Mouse (Mus musculus) heart, postnatal 25 days (tissue): ENCODE data around the gene Fbxo28. TPM values are rescaled to one million over a fixed set of nuclear protein-coding genes. Genes with fewer than 3 reads are reported as not detected.

ENCODE experiments used
- DNase-seq: peaks from one replicate; pipeline ENCODE4 v3.0.0; 2022; ENCODE audit warnings: low spot score
- intact Hi-C: fragments of 180-260 bp; cut with DNase I; formaldehyde crosslinking; loops from one replicate; pipeline ENCODE4 v1.15.1; 2025
- total RNA-seq, 2 experiments: library from RNA; stranded (reverse); gene quantifications; 2 replicates each; pipeline ENCODE4 v1.2.3; 2021

Gene Fbxo28
- 10 to 100 TPM; 21.3 to 21.5 TPM for total RNA-seq

GRCm38 (mm10) chr1:182340821-182341781 lies at the start of gene Fbxo28:
Fbxo28 (minus strand) TSS chr1:182341629.
- DNase-seq: peak; percentile 71
- intact Hi-C loops: loop anchor here (2.0 kb wide), 1 partner anchor 58 kb away; the partner anchor contains the start of gene Degs1

- intact Hi-C loops: no loop called here
- DNase-seq: no peak
These were observed 47.3 kb upstream of the Fbxo28 start for GRCm38 (mm10) chr1:182388729-182389128.

GRCm38 (mm10) chr1:182386449-182386848 lies 45.0 kb upstream of the Fbxo28 start:
- intact Hi-C loops: no loop called here
- DNase-seq: no peak

GRCm38 (mm10) chr1:182383096-182383495 lies 41.7 kb upstream of the Fbxo28 start:
- intact Hi-C loops: no loop called here
- no peak for DNase-seq

- DNase-seq: no peak
These were observed 39.9 kb upstream of the Fbxo28 start for GRCm38 (mm10) chr1:182381327-182381726.

GRCm38 (mm10) chr1:182380683-182381082 lies 39.3 kb upstream of the Fbxo28 start:
- intact Hi-C loops: no loop called here
- no peak for DNase-seq

More at GRCm38 (mm10) chr1:182381327-182381726, 39.9 kb upstream of the Fbxo28 start:
- intact Hi-C loops: no loop called here

GRCm38 (mm10) chr1:182378876-182379275 lies 37.4 kb upstream of the Fbxo28 start:
- intact Hi-C loops: loop anchor here (5.0 kb wide), 2 partner anchors 48 to 108 kb away; no protein-coding TSS in a partner anchor
- no peak for DNase-seq

GRCm38 (mm10) chr1:182378205-182378835 lies 36.9 kb upstream of the Fbxo28 start:
- intact Hi-C loops: loop anchor here (5.0 kb wide), 2 partner anchors 49 to 109 kb away; no protein-coding TSS in a partner anchor
- DNase-seq: no peak

GRCm38 (mm10) chr1:182377519-182377918 lies 36.1 kb upstream of the Fbxo28 start:
- no peak for DNase-seq
- intact Hi-C loops: loop anchor here (5.0 kb wide), 2 partner anchors 50 to 110 kb away; no protein-coding TSS in a partner anchor

- no peak for DNase-seq
These were observed 35.4 kb upstream of the Fbxo28 start for GRCm38 (mm10) chr1:182376826-182377225.

GRCm38 (mm10) chr1:182376221-182376620 lies 34.8 kb upstream of the Fbxo28 start:
- DNase-seq: no peak
- intact Hi-C loops: loop anchor here (1.0 to 5.0 kb wide), 3 partner anchors 51 to 163 kb away; no protein-coding TSS in a partner anchor

More at GRCm38 (mm10) chr1:182376826-182377225, 35.4 kb upstream of the Fbxo28 start:
- intact Hi-C loops: loop anchor here (1.0 to 5.0 kb wide), 3 partner anchors 50 to 162 kb away; no protein-coding TSS in a partner anchor

GRCm38 (mm10) chr1:182371891-182372290 lies 30.5 kb upstream of the Fbxo28 start:
- no peak for DNase-seq
- intact Hi-C loops: no loop called here

GRCm38 (mm10) chr1:182369435-182369834 lies 28.0 kb upstream of the Fbxo28 start:
- intact Hi-C loops: no loop called here
- no peak for DNase-seq

- no peak for DNase-seq
- intact Hi-C loops: no loop called here
These were observed 27.4 kb upstream of the Fbxo28 start for GRCm38 (mm10) chr1:182368782-182369181.

GRCm38 (mm10) chr1:182368309-182368708 lies 26.9 kb upstream of the Fbxo28 start:
- no peak for DNase-seq
- intact Hi-C loops: no loop called here

- intact Hi-C loops: no loop called here
- no peak for DNase-seq
These were observed 22.4 kb upstream of the Fbxo28 start for GRCm38 (mm10) chr1:182363683-182364404.

- DNase-seq: no peak
- intact Hi-C loops: no loop called here
These were observed 21.3 kb upstream of the Fbxo28 start for GRCm38 (mm10) chr1:182362703-182363102.

- intact Hi-C loops: no loop called here
- no peak for DNase-seq
These were observed 16.7 kb upstream of the Fbxo28 start for GRCm38 (mm10) chr1:182358133-182358532.

GRCm38 (mm10) chr1:182354504-182355147 lies 13.2 kb upstream of the Fbxo28 start:
- intact Hi-C loops: no loop called here
- DNase-seq: no peak
